ENCODE assay signal across 18 mouse cellular contexts in the genomic region with DNA sequence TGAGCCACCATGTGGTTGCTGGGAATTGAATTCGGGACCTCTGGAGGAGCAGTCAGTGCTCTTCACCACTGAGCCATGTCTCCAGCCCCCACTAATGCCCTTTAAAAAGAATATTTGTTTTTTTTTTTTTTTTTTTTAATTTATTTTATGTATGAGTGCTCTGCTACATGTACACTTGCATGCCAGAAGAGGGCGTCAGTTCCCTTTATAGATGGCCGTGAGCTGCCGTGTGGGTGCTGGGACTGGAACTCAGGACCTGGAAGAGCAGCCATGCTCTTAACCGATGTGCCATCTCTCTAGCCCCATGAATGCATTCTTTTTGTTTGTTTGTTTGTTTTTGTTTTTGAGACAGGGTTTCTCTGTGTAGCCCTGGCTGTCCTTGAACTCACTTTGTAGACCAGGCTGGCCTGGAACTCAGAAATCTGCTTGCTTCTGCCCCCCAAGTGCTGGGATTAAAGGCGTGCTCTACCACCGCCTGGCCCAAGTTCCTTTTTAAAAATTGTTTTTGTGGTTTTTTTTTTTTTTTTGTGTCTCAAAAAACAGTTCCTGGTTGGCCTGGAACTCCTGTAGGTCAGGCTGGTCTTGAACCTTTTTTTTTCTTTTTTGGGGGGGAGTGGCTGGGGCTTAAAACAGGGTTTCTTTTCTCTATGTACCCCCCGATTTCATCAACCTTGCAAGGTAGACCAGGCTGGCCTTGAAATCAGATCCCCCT. TPM values are rescaled to one million over a fixed set of nuclear protein-coding genes. Genes with fewer than 3 reads are reported as not detected.
DNase-seq lines count a peak whose midpoint lies in the region; ATAC-seq and TF ChIP-seq lines count a peak whose summit lies in the region.
"Had no signal": no experiment of that assay in that cellular context is flagged by ENCODE, and none has a peak within 500 bp of the region (broad histone marks: within the 10 kb centered on the region; RNA-seq: fewer than 3 reads in every experiment).

No protein-coding gene starts in this region.

- H3K27ac ChIP-seq in kidney, postnatal 0 days = no peak overlapping the region
- no peak overlapping the region for H3K27ac ChIP-seq in kidney, embryonic 15.5 days
- H3K27ac ChIP-seq in ES-Bruce4 (ENCODE audit: insufficient read depth, low read length) = 0 out of 2 replicates have a peak overlapping the region, but pooled peaks have one; percentile 11
- H3K27ac ChIP-seq in forebrain, embryonic 16.5 days (ENCODE audit: low read length) = no peak overlapping the region
- H3K27ac ChIP-seq: embryonic facial prominence, embryonic 15.5 days; forebrain, embryonic 12.5 days; hindbrain, embryonic 15.5 days had no signal

- no peak overlapping the region for H3K4me2 ChIP-seq in kidney, postnatal 0 days (ENCODE audit: low read length)
- H3K4me2 ChIP-seq in kidney, embryonic 15.5 days = no peak overlapping the region
- H3K4me2 ChIP-seq in forebrain, embryonic 16.5 days (ENCODE audit: low read length) = no peak overlapping the region
- H3K4me2 ChIP-seq: embryonic facial prominence, embryonic 15.5 days; forebrain, embryonic 12.5 days; hindbrain, embryonic 15.5 days had no signal

- no peaks in the 10 kb centered on the region for H3K36me3 ChIP-seq in kidney, postnatal 0 days (ENCODE audit: insufficient read depth, low read length)
- H3K36me3 ChIP-seq in kidney, embryonic 15.5 days = no peaks in the 10 kb centered on the region
- H3K36me3 ChIP-seq in ES-Bruce4 (ENCODE audit: control insufficient read depth, insufficient read depth, low read length, poor library complexity, severe bottlenecking) = peaks cover 3% of the 10 kb centered on the region; the same call in 1 of the 2 replicates
- no peaks in the 10 kb centered on the region for H3K36me3 ChIP-seq in forebrain, embryonic 16.5 days (ENCODE audit: control insufficient read depth, insufficient read depth)
- H3K36me3 ChIP-seq: embryonic facial prominence, embryonic 15.5 days; forebrain, embryonic 12.5 days; hindbrain, embryonic 15.5 days had no signal

- H3K4me1 ChIP-seq in kidney, postnatal 0 days (replicated peaks; ENCODE audit: insufficient read depth, low read length) = peaks cover 16% of the 10 kb centered on the region
- H3K4me1 ChIP-seq in kidney, embryonic 15.5 days = peaks cover 83% of the 10 kb centered on the region
- H3K4me1 ChIP-seq in ES-Bruce4 (ENCODE audit: control insufficient read depth, insufficient read depth, low read length) = peaks cover 4% of the 10 kb centered on the region
- peaks cover 22% of the 10 kb centered on the region for H3K4me1 ChIP-seq in forebrain, embryonic 16.5 days (replicated peaks; ENCODE audit: control insufficient read depth, insufficient read depth, low read length)

- H3K9me3 ChIP-seq in kidney, postnatal 0 days (replicated peaks; ENCODE audit: low read length) = no peaks in the 10 kb centered on the region
- H3K9me3 ChIP-seq in kidney, embryonic 15.5 days (replicated peaks) = no peaks in the 10 kb centered on the region
- no peaks in the 10 kb centered on the region for H3K9me3 ChIP-seq in ES-Bruce4 (replicated peaks; ENCODE audit: control insufficient read depth, insufficient read depth, low read length, poor library complexity, severe bottlenecking)
- no peaks in the 10 kb centered on the region for H3K9me3 ChIP-seq in forebrain, embryonic 16.5 days (ENCODE audit: control insufficient read depth, low read length)
- H3K9me3 ChIP-seq: embryonic facial prominence, embryonic 15.5 days; forebrain, embryonic 12.5 days; hindbrain, embryonic 15.5 days had no signal

- 0 out of 2 replicates have a peak, but pooled peaks have one; percentile 17 for TF ChIP-seq CTCF in kidney, postnatal 0 days (IDR thresholded peaks at IDR 0.05; ENCODE audit: low read depth)
- TF ChIP-seq CTCF in ES-Bruce4 (IDR thresholded peaks at IDR 0.05; ENCODE audit: low read depth, low read length) = peak; percentile 54
- 0 out of 2 replicates have a peak, but pooled peaks have one; percentile 0 for TF ChIP-seq CTCF in brain, embryonic 14.5 days (IDR thresholded peaks at IDR 0.05; ENCODE audit: borderline replicate concordance, extremely low read depth, insufficient read depth, insufficient read length)

- TF ChIP-seq POLR2A in ES-Bruce4 (IDR thresholded peaks at IDR 0.05; ENCODE audit: insufficient read depth, low read length) = no peak
- no peak for TF ChIP-seq POLR2A in brain, embryonic 14.5 days (IDR thresholded peaks at IDR 0.05; ENCODE audit: borderline replicate concordance, extremely low read depth, insufficient read depth, insufficient read length, poor library complexity, severe bottlenecking)

- ATAC-seq in kidney, postnatal 0 days (replicated peaks; ENCODE audit: low FRiP score, low read depth) = no peak
- ATAC-seq in kidney, embryonic 15.5 days (replicated peaks; ENCODE audit: low FRiP score) = no peak
- ATAC-seq in forebrain, embryonic 16.5 days = no peak
- ATAC-seq in granulocyte monocyte progenitor cell, adult 5-6 weeks (replicated peaks; ENCODE audit: poor library complexity, severe bottlenecking) = no peak

- H3K9ac ChIP-seq in kidney, postnatal 0 days (ENCODE audit: low read depth, low read length) = no peak overlapping the region
- no peak overlapping the region for H3K9ac ChIP-seq in kidney, embryonic 15.5 days
- peak overlapping the region; percentile 39; the same call in 1 of the 2 replicates for H3K9ac ChIP-seq in ES-Bruce4 (ENCODE audit: low read depth, poor library complexity, severe bottlenecking)
- no peak overlapping the region for H3K9ac ChIP-seq in forebrain, embryonic 16.5 days (replicated peaks; ENCODE audit: low read depth, low read length)
- H3K9ac ChIP-seq: embryonic facial prominence, embryonic 15.5 days; forebrain, embryonic 12.5 days; hindbrain, embryonic 15.5 days had no signal

- DNase-seq in kidney, postnatal 0 days (ENCODE audit: low spot score) = no peak
- peak; percentile 48 for DNase-seq in 416B (ENCODE audit: low read depth)
- DNase-seq in brain, embryonic 14.5 days (ENCODE audit: low read depth) = no peak
- DNase-seq in cerebellum, postnatal 4 days (ENCODE audit: low spot score in 2 of 2) = no peak
- DNase-seq: adrenal gland, postnatal 10 days; cerebellum, adult 9-10 months; heart, postnatal 10 days; kidney, adult 18-20 months; kidney, postnatal 4 days; layer of hippocampus, postnatal 36 days; left cerebral cortex, postnatal 4 days had no signal

- TF ChIP-seq EP300 in ES-Bruce4 (IDR thresholded peaks at IDR 0.05; ENCODE audit: insufficient read depth, low read depth, low read length) = no peak

- H3K27me3 ChIP-seq in kidney, postnatal 0 days (ENCODE audit: insufficient read depth, low read length) = no peaks in the 10 kb centered on the region
- no peaks in the 10 kb centered on the region for H3K27me3 ChIP-seq in kidney, embryonic 15.5 days
- H3K27me3 ChIP-seq in ES-Bruce4 (ENCODE audit: control insufficient read depth, insufficient read depth, low read length, poor library complexity, severe bottlenecking) = no peaks in the 10 kb centered on the region
- no peaks in the 10 kb centered on the region for H3K27me3 ChIP-seq in forebrain, embryonic 16.5 days (replicated peaks; ENCODE audit: control insufficient read depth, insufficient read depth, low read length)
- H3K27me3 ChIP-seq: embryonic facial prominence, embryonic 15.5 days; forebrain, embryonic 12.5 days; hindbrain, embryonic 15.5 days had no signal

- 95% methylated on average over 8 of the region's 8 CpGs for WGBS in kidney, postnatal 0 days
- 91% methylated on average over 8 of the region's 8 CpGs for WGBS in kidney, embryonic 15.5 days
- WGBS in forebrain, embryonic 16.5 days = 91% methylated on average over 8 of the region's 8 CpGs

- H3K4me3 ChIP-seq in kidney, postnatal 0 days (replicated peaks; ENCODE audit: low read depth, low read length) = no peak overlapping the region
- H3K4me3 ChIP-seq in kidney, embryonic 15.5 days (replicated peaks) = no peak overlapping the region
- no peak overlapping the region for H3K4me3 ChIP-seq in ES-Bruce4 (ENCODE audit: low read depth, low read length)
- H3K4me3 ChIP-seq in forebrain, embryonic 16.5 days (replicated peaks; ENCODE audit: low read length) = no peak overlapping the region
- H3K4me3 ChIP-seq: embryonic facial prominence, embryonic 15.5 days; forebrain, embryonic 12.5 days; hindbrain, embryonic 15.5 days had no signal

RNA-seq across cellular contexts. Expression of gene Ncoa3, which starts 5.0 kb away (rescaled TPM):
- 14.6 and 15.9 TPM in 2 replicates for polyA plus RNA-seq in kidney, postnatal 0 days (2015; fragmentation: Nextera tagmentation; extraction: Ambion mirVana)
- 17.4 and 19.2 TPM in 2 replicates for polyA plus RNA-seq in kidney, embryonic 15.5 days (2015; fragmentation: Nextera tagmentation; extraction: Ambion mirVana)
- 118 and 124 TPM in 2 replicates for polyA plus RNA-seq in ES-Bruce4 (2011; ENCODE audit: insufficient read depth, insufficient read length, low read depth, missing spikeins)
- polyA plus RNA-seq in brain, embryonic 14.5 days (2012; rRNA removed) = 20.4 and 28.5 TPM in 2 replicates
- polyA plus RNA-seq in forebrain, embryonic 16.5 days (2015; fragmentation: Nextera tagmentation; extraction: Ambion mirVana) = 10.6 and 11.3 TPM in 2 replicates
- total RNA-seq in granulocyte monocyte progenitor cell, adult 5-6 weeks (2014; fragmentation: Nextera tagmentation) = 17.4 and 19.9 TPM in 2 replicates
- 16.1 and 20.8 TPM in 2 replicates for total RNA-seq in granulocyte monocyte progenitor cell, adult 5-6 weeks (2017)

Comparison
In these comparisons a context has a peak if more than half of its experiments do, and no peak if none do; other contexts are left out.
1. CTCF ChIP-seq: peak in every context shown above with its lines; median percentile 54 in ES-Bruce4; 17 in kidney, postnatal 0 days; 0 in brain, embryonic 14.5 days.